Mouse (Mus musculus): Measurements from ENCODE around the gene Ccr1l1. TPM values are rescaled to one million over a fixed set of nuclear protein-coding genes. Genes with fewer than 3 reads are reported as not detected.

The Ccr1l1 gene
- total RNA-seq, 2 experiments from 2014 or later: not detected

- Histone ChIP-seq H3K27ac (no peak overlapping the region), H3K4me3 (no peak overlapping the region)
- no peak for DNase-seq (ENCODE audit: low spot score in 2 of 2)
- no peak for TF ChIP-seq CTCF (conservative IDR thresholded peaks at IDR 0.05)
Measured at GRCm38 (mm10) chr9:123947815-123948214, 30.4 kb downstream of the Ccr1l1 start.

DNA sequence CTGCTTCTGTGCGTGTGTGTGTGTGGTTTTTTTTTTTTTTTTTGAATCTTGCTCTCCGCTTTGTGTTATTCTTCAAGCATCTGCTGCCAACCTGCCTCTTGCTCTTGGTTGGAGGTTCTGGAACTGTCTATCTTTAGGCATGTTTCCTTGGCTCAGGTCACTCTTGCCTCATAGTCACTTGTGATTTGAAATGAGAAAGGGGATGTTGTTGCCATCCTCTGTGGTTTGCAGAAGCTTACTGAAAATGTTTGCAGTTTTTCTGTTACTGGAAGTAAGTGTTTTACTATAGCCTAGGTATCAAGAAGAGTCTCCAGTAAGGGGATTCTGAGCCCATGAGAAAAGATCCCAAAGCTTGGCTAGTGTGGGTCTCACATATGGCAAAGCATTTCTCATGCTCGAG lies 36.2 kb downstream of the Ccr1l1 start:
- no peak for DNase-seq (ENCODE audit: low spot score in 2 of 2)
- TF ChIP-seq CTCF (conservative IDR thresholded peaks at IDR 0.05): no peak
- Histone ChIP-seq H3K27ac (peak overlapping the region; percentile 61; the same call in 1 of the 2 replicates), H3K4me3 (no peak overlapping the region)

DNA sequence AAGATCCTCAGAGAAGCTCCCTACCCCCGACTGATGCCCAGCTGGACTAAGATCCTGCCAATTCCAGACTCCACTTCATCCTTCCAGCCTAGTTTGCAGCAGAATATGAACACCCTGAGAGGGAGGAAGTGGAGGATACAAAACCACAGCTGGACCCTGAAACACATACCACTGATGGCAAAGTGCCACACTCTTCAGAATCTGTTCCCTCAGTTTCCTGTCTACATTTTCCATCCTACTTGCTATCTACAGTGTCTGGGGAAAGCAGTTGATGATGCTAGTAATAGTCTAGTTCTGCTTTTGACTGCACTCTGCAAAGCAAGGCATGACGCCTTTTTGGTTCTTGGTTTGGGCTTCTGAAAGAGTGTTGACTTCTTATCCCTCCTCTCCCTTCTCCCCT lies 36.9 kb downstream of the Ccr1l1 start:
- H3K4me3 ChIP-seq: no peak overlapping the region
- TF ChIP-seq CTCF (conservative IDR thresholded peaks at IDR 0.05): no peak
- H3K27ac ChIP-seq: peak overlapping the region; percentile 39; the same call in 1 of the 2 replicates
- no peak for DNase-seq (ENCODE audit: low spot score in 2 of 2)

- no peak for TF ChIP-seq CTCF (conservative IDR thresholded peaks at IDR 0.05)
- no peak overlapping the region for H3K4me3 ChIP-seq
- DNase-seq (ENCODE audit: low spot score in 2 of 2): no peak
- H3K27ac ChIP-seq: 0 out of 2 replicates have a peak overlapping the region, but pooled peaks have one; percentile 39
Measured at GRCm38 (mm10) chr9:123940628-123941027, 37.6 kb downstream of the Ccr1l1 start.

DNA sequence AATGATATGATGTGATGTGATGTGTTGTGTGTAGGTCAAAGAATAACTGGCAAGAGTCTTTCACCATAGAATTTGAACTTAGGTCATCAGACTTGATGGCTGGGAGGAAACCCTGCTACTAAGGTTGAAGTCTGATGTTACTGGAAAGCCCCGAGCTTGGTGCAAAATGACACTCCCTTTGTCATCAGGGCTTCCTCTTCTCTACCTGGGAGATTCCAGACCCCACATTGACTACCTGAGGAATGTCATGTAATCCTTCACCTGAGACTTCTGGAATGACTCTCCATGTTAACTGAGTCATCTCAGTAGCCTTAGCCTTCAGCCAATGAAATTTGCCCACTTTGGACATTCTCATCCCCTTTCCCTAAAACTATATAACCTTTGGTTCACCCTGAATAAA lies 38.0 kb downstream of the Ccr1l1 start:
- no peak for TF ChIP-seq CTCF (conservative IDR thresholded peaks at IDR 0.05)
- no peak overlapping the region for H3K4me3 ChIP-seq
- DNase-seq (ENCODE audit: low spot score in 2 of 2): no peak
- no peak overlapping the region for H3K27ac ChIP-seq

DNA sequence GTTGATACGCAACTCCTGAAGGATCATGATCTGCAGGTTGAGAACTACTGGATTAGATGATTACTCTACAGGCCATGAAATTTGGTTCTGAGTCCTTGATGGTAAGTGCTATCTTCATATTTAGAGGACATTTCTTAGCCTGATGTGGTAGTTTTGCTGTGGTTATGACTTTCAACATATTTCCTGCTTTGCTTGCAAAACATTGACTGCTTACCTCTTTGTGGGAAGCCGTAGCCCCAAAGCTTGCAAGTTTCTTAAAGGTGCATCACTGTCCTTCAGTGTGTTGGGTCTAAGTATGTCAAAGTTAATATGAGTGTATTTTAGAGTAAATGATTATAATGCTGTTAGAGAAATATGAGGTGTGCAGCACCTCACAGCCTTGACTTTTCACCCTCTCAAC lies 40.2 kb downstream of the Ccr1l1 start:
- TF ChIP-seq CTCF (conservative IDR thresholded peaks at IDR 0.05): no peak
- no peak overlapping the region for H3K27ac ChIP-seq
- no peak overlapping the region for H3K4me3 ChIP-seq
- DNase-seq (ENCODE audit: low spot score in 2 of 2): no peak

DNA sequence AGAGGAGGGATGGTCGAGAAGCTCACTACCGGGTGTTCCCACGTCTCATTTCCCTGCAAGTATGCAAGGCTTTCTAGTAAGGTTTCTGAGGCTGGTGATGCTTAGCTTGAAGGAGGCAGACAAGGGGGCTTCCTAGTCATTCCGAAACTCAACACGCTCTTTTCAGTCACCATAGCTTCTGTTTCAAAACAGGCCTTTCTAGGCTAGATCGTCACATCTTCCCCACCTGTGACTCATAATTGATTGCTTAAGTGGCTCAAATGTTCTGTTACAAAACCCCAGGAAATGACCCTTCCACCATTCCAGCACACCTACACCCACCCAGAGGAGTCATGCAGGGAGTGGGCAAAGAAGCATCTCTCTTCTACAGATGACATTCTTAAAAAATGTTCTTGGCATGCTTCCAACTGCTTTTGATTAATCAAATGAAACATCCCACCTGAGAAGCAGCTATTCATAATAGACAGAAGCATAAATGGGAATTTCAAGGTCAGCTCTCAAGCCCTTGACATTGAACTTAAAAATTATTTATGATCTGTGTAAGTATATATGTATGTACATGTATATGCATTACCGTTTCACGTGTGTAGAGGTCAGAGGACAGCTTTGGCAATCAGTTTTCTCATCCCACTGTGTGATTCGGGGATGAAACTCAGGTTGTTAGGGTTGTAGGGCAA lies 41.5 kb downstream of the Ccr1l1 start:
- H3K4me3 ChIP-seq: no peak overlapping the region
- no peak for TF ChIP-seq CTCF (conservative IDR thresholded peaks at IDR 0.05)
- no peak overlapping the region for H3K27ac ChIP-seq
- DNase-seq (ENCODE audit: low spot score in 2 of 2): no peak

GRCm38 (mm10) chr9:123935776-123936175 lies 42.4 kb downstream of the Ccr1l1 start:
- Histone ChIP-seq H3K27ac (no peak overlapping the region; the same call in 1 of the 2 replicates), H3K4me3 (no peak overlapping the region)
- no peak for TF ChIP-seq CTCF (conservative IDR thresholded peaks at IDR 0.05)
- DNase-seq (ENCODE audit: low spot score in 2 of 2): no peak

DNA sequence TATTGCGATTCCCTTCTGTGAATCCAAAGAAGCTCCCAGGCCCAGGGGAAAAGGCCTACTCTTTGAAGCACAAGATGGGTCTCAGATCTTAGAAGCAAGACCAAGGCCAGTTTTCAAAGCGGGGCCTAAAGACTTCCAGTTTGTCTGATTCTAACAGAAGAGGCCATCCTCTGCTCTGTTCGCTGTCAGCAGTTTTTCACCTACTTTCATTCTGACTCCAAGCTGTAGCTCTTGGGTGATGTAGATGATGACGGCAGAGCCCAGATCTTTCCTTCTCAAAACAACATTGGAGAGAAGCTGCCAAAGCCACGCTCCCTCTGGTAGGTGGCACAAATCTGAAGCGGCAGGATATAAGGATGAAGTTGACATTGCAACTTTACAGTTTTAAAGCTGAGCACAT lies 42.9 kb downstream of the Ccr1l1 start:
- Histone ChIP-seq H3K27ac (no peak overlapping the region; the same call in 1 of the 2 replicates), H3K4me3 (no peak overlapping the region)
- no peak for TF ChIP-seq CTCF (conservative IDR thresholded peaks at IDR 0.05)
- DNase-seq (ENCODE audit: low spot score in 2 of 2): no peak

DNA sequence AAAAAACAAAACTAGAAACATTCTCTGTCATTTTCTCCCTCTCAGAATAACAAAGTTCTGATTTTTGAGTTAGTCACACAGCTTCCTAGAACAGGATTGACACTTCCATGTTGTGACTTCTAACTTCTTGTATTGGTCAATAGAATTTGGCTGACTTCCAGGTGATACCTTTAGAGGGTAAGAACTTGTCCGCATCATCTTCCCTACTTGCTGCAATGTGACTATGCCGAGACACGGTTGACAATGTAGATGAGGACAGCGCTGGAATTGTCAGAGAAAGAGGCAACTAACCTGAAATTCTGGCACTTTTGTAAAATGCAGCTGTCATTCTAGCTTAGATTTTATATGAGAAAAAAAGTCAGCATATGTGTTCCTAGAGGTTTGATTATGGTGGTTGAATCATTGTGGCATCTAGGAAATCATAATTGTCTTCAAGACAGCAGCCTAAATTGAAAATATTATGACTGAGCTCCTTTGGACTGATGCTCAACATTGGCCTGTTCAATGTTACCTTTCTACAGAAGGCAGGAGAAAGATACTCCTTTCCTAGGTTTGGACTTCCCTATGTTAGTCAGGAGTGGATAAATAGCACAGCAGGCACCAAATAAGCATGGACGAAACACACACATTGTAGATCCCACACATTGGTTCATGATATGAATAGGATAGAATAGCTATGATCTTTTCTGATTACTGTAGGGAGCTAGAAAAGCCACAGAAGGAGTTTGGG lies 44.3 kb downstream of the Ccr1l1 start:
- Histone ChIP-seq H3K4me3 (no peak overlapping the region), H3K27ac (no peak overlapping the region)
- no peak for DNase-seq (ENCODE audit: low spot score in 2 of 2)
- no peak for TF ChIP-seq CTCF (conservative IDR thresholded peaks at IDR 0.05)

DNA sequence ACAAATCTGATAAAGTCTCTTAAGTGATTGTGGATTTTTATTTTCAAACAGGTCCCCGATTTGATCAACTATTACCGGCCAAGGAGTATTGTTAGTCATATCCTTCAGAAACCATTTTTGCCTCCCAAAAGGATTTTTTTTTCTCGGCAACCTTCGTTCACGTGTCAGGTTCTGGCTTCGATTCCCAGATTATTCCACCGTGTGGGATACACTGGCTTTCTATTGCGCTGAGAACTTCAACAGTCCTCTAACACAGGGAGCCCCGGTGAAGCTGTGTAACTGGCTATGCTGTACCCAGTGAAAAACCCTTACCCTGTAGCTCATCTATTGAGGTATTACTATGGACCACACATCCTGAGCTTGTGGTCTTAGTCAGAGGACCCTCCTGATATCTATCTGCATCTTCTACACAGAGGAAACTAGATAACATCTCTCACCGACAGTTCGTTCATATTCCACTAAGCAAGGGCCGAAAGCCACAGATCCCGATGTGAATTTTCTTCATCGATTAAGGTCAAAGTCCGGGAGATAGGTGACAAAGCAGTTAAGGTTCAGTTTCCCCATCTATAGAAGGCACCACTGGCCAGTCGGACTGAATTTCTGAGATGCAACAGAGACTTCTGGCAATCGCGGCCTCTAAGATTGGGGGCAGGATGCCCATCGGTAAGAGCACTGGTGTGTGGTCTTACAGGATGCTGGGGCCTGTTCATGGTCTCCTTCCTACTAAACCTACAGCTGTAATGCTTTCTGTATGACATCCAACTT lies 45.1 kb downstream of the Ccr1l1 start:
- no peak for TF ChIP-seq CTCF (conservative IDR thresholded peaks at IDR 0.05)
- DNase-seq (ENCODE audit: low spot score in 2 of 2): no peak
- Histone ChIP-seq H3K4me3 (no peak overlapping the region), H3K27ac (peak overlapping the region; percentile 61; the same call in 1 of the 2 replicates)

GRCm38 (mm10) chr9:123931761-123932700 lies 46.2 kb downstream of the Ccr1l1 start:
- TF ChIP-seq CTCF (conservative IDR thresholded peaks at IDR 0.05): no peak
- Histone ChIP-seq H3K4me3 (no peak overlapping the region), H3K27ac (peak overlapping the region; percentile 61)
- no peak for DNase-seq (ENCODE audit: low spot score in 2 of 2)

Measured in layer of hippocampus, adult 2 months (tissue).